Mouse (Mus musculus): Measurements from ENCODE around the gene Rpl10. TPM values are rescaled to one million over a fixed set of nuclear protein-coding genes. Genes with fewer than 3 reads are reported as not detected.

The Rpl10 gene
- polyA plus RNA-seq (2014; fragmentation: Illumina TruSeq; extraction: RNeasy Lipid Tissue Mini Kit (QIAGEN cat#74804); ENCODE audit: low read depth, low replicate concordance), result 3,160 TPM

GRCm38 (mm10) chrX:74270062-74270901 is at the start of gene Rpl10:
Gene Rpl10 (plus strand): TSS chrX:74270812.

DNA sequence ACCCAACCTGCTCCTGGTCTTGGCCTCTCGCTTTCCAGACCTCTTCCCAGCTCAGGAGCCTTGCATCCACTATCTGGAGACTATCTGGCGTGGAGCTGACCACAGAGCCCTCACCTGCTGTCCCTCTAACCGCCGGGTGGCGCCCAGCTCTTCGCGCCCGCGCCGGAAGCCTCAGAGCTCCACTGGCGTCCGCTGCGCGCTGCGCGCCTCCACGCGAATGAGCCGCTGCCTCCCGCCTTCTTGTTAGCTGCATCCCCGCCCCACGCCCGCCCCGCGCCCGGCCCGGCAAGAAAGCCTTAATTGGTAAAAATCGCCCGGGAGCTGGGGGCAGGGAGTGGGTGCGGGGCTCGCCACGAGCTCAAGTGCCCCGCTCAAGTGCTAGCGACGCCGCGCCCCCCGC is 21.0 kb upstream of the Rpl10 start, which contains the start of gene Flna:
Gene Flna (minus strand): TSS at position 206 of the 400 bp plus-strand sequence.

DNA sequence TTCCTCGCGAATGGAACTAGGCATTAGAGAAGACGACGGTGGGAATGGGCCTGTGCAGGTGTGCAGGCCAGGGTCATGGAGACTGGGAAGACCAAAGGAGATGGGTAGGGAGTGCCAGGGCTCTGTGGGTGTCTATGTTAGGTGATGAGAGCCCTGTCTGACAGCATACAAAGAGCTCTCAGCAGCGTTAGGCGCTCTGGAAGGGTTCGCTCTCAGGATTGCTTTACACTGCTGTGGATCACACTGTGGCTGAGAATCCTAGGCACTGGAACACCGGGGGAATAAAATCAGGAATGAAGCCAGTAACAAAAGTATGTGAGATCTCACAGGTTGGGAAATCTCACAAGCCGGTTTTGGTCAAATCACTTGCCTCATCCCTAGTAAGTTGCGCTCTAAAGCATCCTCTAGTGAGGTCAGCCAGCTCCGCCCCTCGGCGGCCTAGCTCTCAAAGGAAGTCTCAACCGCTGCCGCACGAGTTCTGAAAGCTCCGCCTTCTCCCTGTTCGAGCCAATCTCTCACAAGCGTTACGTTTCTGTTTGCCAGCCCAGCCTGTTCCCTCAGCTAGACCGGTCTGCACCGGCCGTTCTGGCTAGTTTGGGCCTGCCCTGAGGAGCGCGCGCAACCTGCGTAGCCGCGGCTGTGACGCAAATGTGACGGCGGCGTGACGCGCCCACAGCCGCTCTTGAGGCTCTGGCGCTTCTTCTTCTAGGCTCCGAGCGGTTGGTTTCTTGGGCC is 16.3 kb upstream of the Rpl10 start, which contains the start of gene Emd:
Gene Emd (plus strand): TSS at position 535 of the 735 bp plus-strand sequence.

DNA sequence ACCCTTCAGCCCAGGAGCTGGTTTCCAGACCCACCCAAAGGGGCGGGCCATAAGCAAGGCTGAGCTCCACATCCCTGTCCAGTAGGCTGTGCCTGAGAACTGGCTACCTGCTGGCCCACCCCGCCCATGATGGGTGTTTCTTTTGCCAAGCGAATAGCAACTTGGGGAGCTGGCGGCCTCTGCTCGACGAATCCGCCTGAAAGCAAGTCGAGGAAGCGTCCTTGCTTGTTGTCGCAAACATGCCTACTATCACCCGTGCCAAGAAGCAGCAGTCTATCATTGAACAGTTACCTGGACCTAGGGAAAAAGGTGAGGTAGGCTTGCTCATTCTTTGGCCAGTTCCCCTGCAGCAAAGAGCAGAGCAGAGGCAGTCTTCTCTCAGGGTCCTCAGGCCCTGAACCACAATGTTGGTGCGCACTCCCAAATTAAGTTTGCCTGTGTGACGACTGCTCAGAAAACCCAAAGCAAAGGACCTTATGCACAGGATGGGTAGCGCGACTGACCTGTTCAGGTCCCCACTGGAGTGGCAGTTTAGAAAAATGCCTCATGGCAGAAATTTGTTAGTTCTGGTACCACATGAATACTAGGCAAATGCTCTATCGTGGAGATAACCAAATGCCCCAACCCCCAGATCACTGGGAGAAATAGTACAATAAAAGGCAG is 11.3 kb downstream of the Rpl10 start, which contains the start of the genes Taz and Dnase1l1:
Gene Taz (plus strand): TSS at position 181 of the 663 bp plus-strand sequence.
Gene Dnase1l1 (minus strand): TSS at position 606 of the 663 bp plus-strand sequence.

GRCm38 (mm10) chrX:74296538-74297448 is 26.2 kb downstream of the Rpl10 start, which contains the start of gene Atp6ap1:
Gene Atp6ap1 (plus strand): TSS chrX:74297097.

DNA sequence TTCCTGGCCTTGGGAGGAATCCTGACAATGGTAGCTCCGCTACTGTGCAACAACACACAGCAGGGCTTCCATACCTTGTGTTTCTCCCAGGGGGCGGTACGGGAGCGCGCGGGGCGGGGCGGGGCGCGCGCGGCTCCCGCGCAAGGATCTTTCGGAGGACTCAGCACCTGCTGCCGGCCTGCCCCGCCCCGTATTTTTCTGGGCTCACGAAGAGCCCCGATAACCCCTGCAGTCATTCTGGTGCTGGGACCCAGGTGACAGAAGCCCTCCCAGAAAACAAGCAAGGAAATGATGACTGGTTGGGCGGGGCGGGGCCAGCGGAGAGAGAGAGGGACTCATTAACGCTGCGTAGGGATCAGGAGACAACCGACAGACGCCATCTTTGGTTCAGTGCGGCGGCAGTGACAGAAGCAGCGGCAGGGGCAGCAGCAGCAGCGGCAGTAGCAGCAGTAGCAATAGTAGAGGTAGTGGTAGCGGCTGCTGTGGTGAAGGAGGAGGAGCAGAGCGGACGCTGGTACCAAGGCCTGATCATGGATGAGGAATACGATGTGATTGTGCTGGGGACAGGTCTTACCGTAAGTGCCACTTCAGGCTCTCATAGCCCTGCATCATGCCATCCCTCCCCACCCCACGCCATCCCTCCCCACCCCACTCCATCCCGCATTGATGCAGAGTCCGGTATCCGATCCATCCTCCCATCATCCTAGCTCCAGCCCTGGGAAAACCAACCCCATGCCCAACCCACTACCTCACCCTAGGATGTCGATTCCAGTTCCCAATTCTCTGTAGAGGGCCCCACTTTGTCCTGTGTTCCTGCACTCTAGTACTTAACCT is 34.5 kb downstream of the Rpl10 start, which contains the start of gene Gdi1:
Gene Gdi1 (plus strand): TSS at position 132 of the 834 bp plus-strand sequence.

GRCm38 (mm10) chrX:74312540-74313464 is 42.2 kb downstream of the Rpl10 start, which contains the start of gene Fam50a:
Gene Fam50a (plus strand): TSS chrX:74313033.

Other genes with a start within 250 kb of the Rpl10 start
- 137 TPM for gene Irak1, start 246.9 kb upstream of the Rpl10 start, polyA plus RNA-seq (2014; fragmentation: Illumina TruSeq; extraction: RNeasy Lipid Tissue Mini Kit (QIAGEN cat#74804); ENCODE audit: low read depth, low replicate concordance)
- 1.7 TPM for gene Opn1mw, start 143.3 kb upstream of the Rpl10 start, polyA plus RNA-seq (2014; fragmentation: Illumina TruSeq; extraction: RNeasy Lipid Tissue Mini Kit (QIAGEN cat#74804); ENCODE audit: low read depth, low replicate concordance)
- gene Mecp2, start 135.4 kb upstream of the Rpl10 start, polyA plus RNA-seq (2014; fragmentation: Illumina TruSeq; extraction: RNeasy Lipid Tissue Mini Kit (QIAGEN cat#74804); ENCODE audit: low read depth, low replicate concordance), result 25.6 TPM
- not detected for gene Tex28, start 103.0 kb upstream of the Rpl10 start, polyA plus RNA-seq (2014; fragmentation: Illumina TruSeq; extraction: RNeasy Lipid Tissue Mini Kit (QIAGEN cat#74804); ENCODE audit: low read depth, low replicate concordance)
- gene Tktl1, start 93.6 kb upstream of the Rpl10 start, polyA plus RNA-seq (2014; fragmentation: Illumina TruSeq; extraction: RNeasy Lipid Tissue Mini Kit (QIAGEN cat#74804); ENCODE audit: low read depth, low replicate concordance), result 0.27 TPM
- 382 TPM for gene Flna, start 21.0 kb upstream of the Rpl10 start, polyA plus RNA-seq (2014; fragmentation: Illumina TruSeq; extraction: RNeasy Lipid Tissue Mini Kit (QIAGEN cat#74804); ENCODE audit: low read depth, low replicate concordance)
- gene Emd, start 16.1 kb upstream of the Rpl10 start, polyA plus RNA-seq (2014; fragmentation: Illumina TruSeq; extraction: RNeasy Lipid Tissue Mini Kit (QIAGEN cat#74804); ENCODE audit: low read depth, low replicate concordance), result 49.6 TPM
- gene Taz, start 11.1 kb downstream of the Rpl10 start, polyA plus RNA-seq (2014; fragmentation: Illumina TruSeq; extraction: RNeasy Lipid Tissue Mini Kit (QIAGEN cat#74804); ENCODE audit: low read depth, low replicate concordance), result 118 TPM
- gene Dnase1l1, start 11.5 kb downstream of the Rpl10 start, polyA plus RNA-seq (2014; fragmentation: Illumina TruSeq; extraction: RNeasy Lipid Tissue Mini Kit (QIAGEN cat#74804); ENCODE audit: low read depth, low replicate concordance), result 27.2 TPM
- 237 TPM for gene Atp6ap1, start 26.3 kb downstream of the Rpl10 start, polyA plus RNA-seq (2014; fragmentation: Illumina TruSeq; extraction: RNeasy Lipid Tissue Mini Kit (QIAGEN cat#74804); ENCODE audit: low read depth, low replicate concordance)
- gene Gdi1, start 34.2 kb downstream of the Rpl10 start, polyA plus RNA-seq (2014; fragmentation: Illumina TruSeq; extraction: RNeasy Lipid Tissue Mini Kit (QIAGEN cat#74804); ENCODE audit: low read depth, low replicate concordance), result 107 TPM
- 50.9 TPM for gene Fam50a, start 42.2 kb downstream of the Rpl10 start, polyA plus RNA-seq (2014; fragmentation: Illumina TruSeq; extraction: RNeasy Lipid Tissue Mini Kit (QIAGEN cat#74804); ENCODE audit: low read depth, low replicate concordance)
- gene Plxna3, start 58.3 kb downstream of the Rpl10 start, polyA plus RNA-seq (2014; fragmentation: Illumina TruSeq; extraction: RNeasy Lipid Tissue Mini Kit (QIAGEN cat#74804); ENCODE audit: low read depth, low replicate concordance), result 12.9 TPM
- gene Lage3, start 82.8 kb downstream of the Rpl10 start, polyA plus RNA-seq (2014; fragmentation: Illumina TruSeq; extraction: RNeasy Lipid Tissue Mini Kit (QIAGEN cat#74804); ENCODE audit: low read depth, low replicate concordance), result 60.9 TPM
- gene Ubl4a, start 102.4 kb downstream of the Rpl10 start, polyA plus RNA-seq (2014; fragmentation: Illumina TruSeq; extraction: RNeasy Lipid Tissue Mini Kit (QIAGEN cat#74804); ENCODE audit: low read depth, low replicate concordance), result 43.7 TPM
- gene Slc10a3, start 102.5 kb downstream of the Rpl10 start, polyA plus RNA-seq (2014; fragmentation: Illumina TruSeq; extraction: RNeasy Lipid Tissue Mini Kit (QIAGEN cat#74804); ENCODE audit: low read depth, low replicate concordance), result 17.9 TPM
- 55.2 TPM for gene Fam3a, start 122.5 kb downstream of the Rpl10 start, polyA plus RNA-seq (2014; fragmentation: Illumina TruSeq; extraction: RNeasy Lipid Tissue Mini Kit (QIAGEN cat#74804); ENCODE audit: low read depth, low replicate concordance)
- gene Ikbkg, start 122.5 kb downstream of the Rpl10 start, polyA plus RNA-seq (2014; fragmentation: Illumina TruSeq; extraction: RNeasy Lipid Tissue Mini Kit (QIAGEN cat#74804); ENCODE audit: low read depth, low replicate concordance), result 23.3 TPM
- gene G6pdx, start 158.4 kb downstream of the Rpl10 start, polyA plus RNA-seq (2014; fragmentation: Illumina TruSeq; extraction: RNeasy Lipid Tissue Mini Kit (QIAGEN cat#74804); ENCODE audit: low read depth, low replicate concordance), result 165 TPM
- gene Gm6880, start 210.6 kb downstream of the Rpl10 start, polyA plus RNA-seq (2014; fragmentation: Illumina TruSeq; extraction: RNeasy Lipid Tissue Mini Kit (QIAGEN cat#74804); ENCODE audit: low read depth, low replicate concordance), result not detected

Measured in adipose tissue, adult 10 weeks (tissue).